ENCODE assay signal across 7 mouse cellular contexts in genomic region chr11:97511661-97512369, GRCm38 (mm10). TPM values are rescaled to one million over a fixed set of nuclear protein-coding genes. Genes with fewer than 3 reads are reported as not detected.
A peak's percentile ranks its signal among the peaks of the same experiment; 100 is the strongest.
DNase-seq lines count a peak whose midpoint lies in the region; ATAC-seq and TF ChIP-seq lines count a peak whose summit lies in the region.

No protein-coding gene starts in this region.

- DNase-seq in T-cell, adult 2 months (ENCODE audit: low spot score), result peak; percentile 43
- peak; percentile 68 for DNase-seq in kidney, adult 9 months
- DNase-seq in lung, postnatal 14 days, result peak; percentile 58
- DNase-seq in thymus, postnatal 0 days (ENCODE audit: low spot score), result peak; percentile 71
- no peak for DNase-seq in frontal cortex, postnatal 10 days (ENCODE audit: low spot score in 2 of 2)

- peak overlapping the region; percentile 82 for H3K4me3 ChIP-seq in ES-Bruce4 (ENCODE audit: low read depth, low read length)
- H3K4me3 ChIP-seq in heart, embryonic 11.5 days (ENCODE audit: low read depth, low read length), result no peak overlapping the region; the same call in 1 of the 2 replicates

- H3K4me2 ChIP-seq in heart, embryonic 11.5 days, result peak overlapping the region; percentile 47

- H3K4me1 ChIP-seq in ES-Bruce4 (ENCODE audit: control insufficient read depth, insufficient read depth, low read length), result peaks cover 4% of the 10 kb centered on the region
- no peaks in the 10 kb centered on the region; the same call in 1 of the 2 replicates for H3K4me1 ChIP-seq in heart, embryonic 11.5 days (ENCODE audit: control insufficient read depth, insufficient read depth, low read length)

- WGBS in heart, embryonic 11.5 days (ENCODE audit: insufficient replicate concordance), result 49% methylated on average over 13 of the region's 13 CpGs

- peak overlapping the region; percentile 74 for H3K9ac ChIP-seq in ES-Bruce4 (ENCODE audit: low read depth, poor library complexity, severe bottlenecking)
- H3K9ac ChIP-seq in heart, embryonic 11.5 days (ENCODE audit: low read depth, low read length), result peak overlapping the region; percentile 54; the same call in 1 of the 2 replicates

- H3K9me3 ChIP-seq in ES-Bruce4 (replicated peaks; ENCODE audit: control insufficient read depth, insufficient read depth, low read length, poor library complexity, severe bottlenecking), result no peaks in the 10 kb centered on the region
- H3K9me3 ChIP-seq in heart, embryonic 11.5 days (replicated peaks; ENCODE audit: control insufficient read depth, low read length), result no peaks in the 10 kb centered on the region

- no peaks in the 10 kb centered on the region for H3K27me3 ChIP-seq in ES-Bruce4 (ENCODE audit: control insufficient read depth, insufficient read depth, low read length, poor library complexity, severe bottlenecking)
- H3K27me3 ChIP-seq in heart, embryonic 11.5 days (ENCODE audit: control insufficient read depth, insufficient read depth, low read length), result no peaks in the 10 kb centered on the region

- no peak for TF ChIP-seq CTCF in ES-Bruce4 (IDR thresholded peaks at IDR 0.05; ENCODE audit: low read depth, low read length)

- H3K27ac ChIP-seq in ES-Bruce4 (ENCODE audit: insufficient read depth, low read length), result peak overlapping the region; percentile 83
- peak overlapping the region; percentile 73 for H3K27ac ChIP-seq in heart, embryonic 11.5 days (ENCODE audit: low read depth, low read length)

- no peaks in the 10 kb centered on the region for H3K36me3 ChIP-seq in ES-Bruce4 (ENCODE audit: control insufficient read depth, insufficient read depth, low read length, poor library complexity, severe bottlenecking)
- no peaks in the 10 kb centered on the region for H3K36me3 ChIP-seq in heart, embryonic 11.5 days (ENCODE audit: control insufficient read depth, insufficient read depth, low read length)

- TF ChIP-seq POLR2A in ES-Bruce4 (IDR thresholded peaks at IDR 0.05; ENCODE audit: insufficient read depth, low read length), result no peak

- no peak for TF ChIP-seq EP300 in ES-Bruce4 (IDR thresholded peaks at IDR 0.05; ENCODE audit: insufficient read depth, low read depth, low read length)

- peak; percentile 44; the same call in 1 of the 2 replicates for ATAC-seq in heart, embryonic 11.5 days (replicated peaks; ENCODE audit: insufficient number of reproducible peaks, low FRiP score, low TSS enrichment)

RNA-seq across cellular contexts. Expression of gene 4933428G20Rik, which starts 11.7 kb away (rescaled TPM):
- not detected in 2 replicates for polyA plus RNA-seq in ES-Bruce4 (2011; ENCODE audit: insufficient read depth, insufficient read length, low read depth, missing spikeins)
- 0.11 TPM in 1 of 2 replicates, not detected in the other for polyA plus RNA-seq in heart, embryonic 11.5 days (2014; fragmentation: Nextera tagmentation; extraction: Ambion mirVana)
- 0.09 and 0.12 TPM in 2 replicates for polyA plus RNA-seq in thymus, postnatal 0 days (2015; fragmentation: Nextera tagmentation; extraction: Ambion mirVana)

Comparison
In these comparisons a context has a peak if more than half of its experiments do, and no peak if none do; other contexts are left out.
1. DNase-seq: peak in T-cell, adult 2 months (single experiment), kidney, adult 9 months (single experiment), lung, postnatal 14 days (single experiment) and thymus, postnatal 0 days (single experiment); none in frontal cortex, postnatal 10 days (0 of 2).